Mouse (Mus musculus) MEL-GATA-1-ER (cell line): ENCODE data around the gene Ppp6r1.

Experiments used
- DNase-seq: peaks from one replicate; pipeline ENCODE4 v3.0.0-alpha.2; 2012; ENCODE audit warnings: low read depth; ENCODE audit errors: extremely low read depth

The Ppp6r1 gene

GRCm38 (mm10) chr7:4619979-4620378, 38.8 kb downstream of the Ppp6r1 start:
- DNase-seq: peak; percentile 50

GRCm38 (mm10) chr7:4613740-4614403, 44.9 kb downstream of the Ppp6r1 start:
- DNase-seq: no peak

- DNase-seq: no peak
These were observed 45.9 kb downstream of the Ppp6r1 start for GRCm38 (mm10) chr7:4612956-4613355.

GRCm38 (mm10) chr7:4612386-4612785, 46.4 kb downstream of the Ppp6r1 start:
- no peak for DNase-seq

- no peak for DNase-seq
These were observed 46.9 kb downstream of the Ppp6r1 start for GRCm38 (mm10) chr7:4611921-4612341.

GRCm38 (mm10) chr7:4611511-4611910, 47.3 kb downstream of the Ppp6r1 start:
- DNase-seq: no peak

- no peak for DNase-seq
These were observed 50.8 kb downstream of the Ppp6r1 start for GRCm38 (mm10) chr7:4608002-4608401.

- no peak for DNase-seq
These were observed 54.9 kb downstream of the Ppp6r1 start, which contains the start of gene Ptprh for GRCm38 (mm10) chr7:4603873-4604272. TSS of gene Ptprh (minus strand) at chr7:4604041.

- no peak for DNase-seq
These were observed 55.9 kb downstream of the Ppp6r1 start for GRCm38 (mm10) chr7:4602969-4603368.

GRCm38 (mm10) chr7:4597046-4597445, 61.8 kb downstream of the Ppp6r1 start:
- DNase-seq: peak; percentile 24
